Mouse (Mus musculus): ENCODE results near the gene Mrgprb4. TPM values are rescaled to one million over a fixed set of nuclear protein-coding genes. Genes with fewer than 3 reads are reported as not detected.

Gene Mrgprb4
- not detected for total RNA-seq (2021)
- long read RNA-seq, experiment 1: 0 reads
- long read RNA-seq, experiment 2: 0 reads

DNA sequence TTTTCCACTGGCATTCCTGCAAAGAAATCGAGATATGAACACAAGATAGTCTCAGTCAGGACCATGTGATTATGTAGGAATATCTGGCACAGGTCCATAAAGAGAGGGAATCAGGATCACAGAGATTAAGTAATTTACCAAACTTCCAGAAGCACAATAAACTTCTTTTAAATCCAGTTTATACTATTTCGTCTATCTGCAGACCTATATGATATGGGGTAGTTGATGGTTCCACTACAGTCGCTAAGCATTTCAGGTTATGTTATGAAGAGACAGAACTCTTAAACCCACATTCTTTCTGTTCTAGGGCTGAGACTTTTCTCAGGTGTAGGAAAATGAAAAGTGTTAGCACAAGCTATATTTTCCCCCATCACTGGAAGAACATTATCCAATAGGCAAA is at the start of gene Mrgprb4:
Mrgprb4 (minus strand) TSS at position 101 of the 400 bp plus-strand sequence.
- DNase-seq (ENCODE audit: low spot score in 2 of 2): no peak
- Histone ChIP-seq H3K4me3 (no peak within 1 kb of the TSS), H3K27ac (no peak within 1 kb of the TSS)
- TF ChIP-seq CTCF (conservative IDR thresholded peaks at IDR 0.05): no peak

DNA sequence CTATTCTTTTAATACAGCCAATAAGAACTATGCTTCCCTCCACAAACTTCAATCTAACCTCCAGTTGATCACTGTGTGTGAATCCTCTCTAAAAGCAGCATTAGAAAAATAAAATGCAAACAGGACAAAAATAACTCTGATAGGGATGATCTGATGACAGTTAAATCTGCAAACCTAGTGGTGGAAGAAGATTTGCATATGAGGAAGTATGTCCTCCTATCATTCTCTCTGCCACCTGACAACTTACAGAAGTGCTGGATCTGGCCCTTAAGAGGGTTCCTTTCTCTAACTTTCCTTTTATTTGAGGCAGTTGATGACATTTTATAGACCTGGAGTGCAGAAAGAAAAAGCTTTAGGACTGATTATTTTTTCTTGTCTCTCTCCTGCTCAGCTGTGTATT is 27.0 kb upstream of the Mrgprb4 start:
- no peak for DNase-seq (ENCODE audit: low spot score in 2 of 2)

DNA sequence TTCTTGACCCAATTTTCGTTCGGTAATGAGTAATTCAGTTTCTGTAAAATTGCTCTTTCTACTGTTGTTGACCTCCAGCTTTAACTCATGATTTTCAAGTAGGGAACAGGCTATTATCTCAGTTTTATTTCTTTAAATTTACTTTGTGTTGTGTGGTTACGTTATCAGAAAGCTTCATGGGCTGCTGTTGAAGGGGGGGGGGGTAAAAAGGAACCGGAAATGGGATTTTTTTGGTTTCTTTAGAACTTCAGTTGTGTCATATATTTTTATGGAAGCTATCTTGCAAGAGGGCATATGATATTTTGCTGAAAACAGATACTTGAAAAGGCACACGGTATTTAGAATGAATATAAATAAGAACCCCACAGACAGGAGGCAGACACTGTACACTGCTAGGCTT is 26.0 kb upstream of the Mrgprb4 start:
- DNase-seq (ENCODE audit: low spot score in 2 of 2): no peak
- no peak overlapping the region for H3K4me3 ChIP-seq
- no peak overlapping the region for H3K27ac ChIP-seq
- TF ChIP-seq CTCF (conservative IDR thresholded peaks at IDR 0.05): no peak

More for the DNA sequence above, 27.0 kb upstream of the Mrgprb4 start:
- TF ChIP-seq CTCF (conservative IDR thresholded peaks at IDR 0.05): no peak
- Histone ChIP-seq H3K27ac (no peak overlapping the region), H3K4me3 (no peak overlapping the region)

DNA sequence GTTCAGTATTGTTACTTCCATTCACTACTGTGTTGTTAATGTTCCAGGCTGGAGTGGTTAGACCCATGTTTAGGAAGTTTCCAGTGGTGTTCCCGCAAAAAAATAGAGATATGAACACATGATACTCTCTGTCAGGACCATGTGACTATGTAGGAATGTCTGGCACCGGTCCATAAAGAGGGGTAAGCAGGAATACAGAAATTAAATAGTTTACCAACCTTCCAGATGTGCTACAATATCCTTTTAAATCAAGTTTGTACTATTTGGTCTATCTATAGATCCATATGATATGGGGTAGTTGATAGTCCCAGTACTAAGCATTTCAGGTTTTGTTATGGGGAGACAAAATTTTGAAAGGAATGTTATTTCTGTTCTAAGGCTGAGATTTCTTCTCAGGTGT is 30.2 kb downstream of the Mrgprb4 start, which contains the start of gene Mrgprb5:
Mrgprb5 (minus strand) TSS at position 101 of the 400 bp plus-strand sequence.
- no peak for TF ChIP-seq CTCF (conservative IDR thresholded peaks at IDR 0.05)
- no peak within 1 kb of the TSS for H3K4me3 ChIP-seq
- no peak within 1 kb of the TSS for H3K27ac ChIP-seq
- no peak for DNase-seq (ENCODE audit: low spot score in 2 of 2)

DNA sequence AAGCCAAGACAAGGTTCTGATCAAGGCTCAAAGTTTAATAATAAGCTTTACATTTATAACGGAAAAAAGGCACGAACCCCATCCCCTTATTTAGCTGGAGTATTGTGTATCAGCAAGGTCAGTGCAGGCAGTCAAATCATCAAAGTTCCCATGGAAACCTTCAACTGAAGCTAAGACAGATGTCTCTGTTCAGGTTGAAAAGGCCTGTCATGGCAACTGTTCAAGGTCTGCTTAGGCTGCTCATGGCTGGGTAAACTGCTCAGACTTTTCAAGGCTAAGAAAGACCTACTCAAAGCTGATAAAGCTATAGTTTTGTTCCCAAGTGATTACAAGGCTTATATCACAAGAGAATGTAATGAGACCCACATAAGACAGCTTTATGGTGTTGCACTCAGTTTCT is 31.6 kb downstream of the Mrgprb4 start:
- TF ChIP-seq CTCF (conservative IDR thresholded peaks at IDR 0.05): no peak
- no peak overlapping the region for H3K27ac ChIP-seq
- DNase-seq (ENCODE audit: low spot score in 2 of 2): no peak
- H3K4me3 ChIP-seq: no peak overlapping the region

Other genes starting within 250 kb of the Mrgprb4 start
- not detected for gene Mrgpra4, start 217.2 kb downstream of the Mrgprb4 start, total RNA-seq (2021)
- gene Mrgprx1, start 171.7 kb downstream of the Mrgprb4 start, total RNA-seq (2021): not detected
- not detected for gene Mrgprb5, start 30.3 kb downstream of the Mrgprb4 start, total RNA-seq (2021)
- not detected for gene Mrgprb8, start 189.2 kb upstream of the Mrgprb4 start, total RNA-seq (2021)